In genomic region chr11:19380935-19381334, GRCm38 (mm10) we compare ENCODE assay signal across 36 mouse cellular contexts.
DNase-seq lines count a peak whose midpoint lies in the region; ATAC-seq and TF ChIP-seq lines count a peak whose summit lies in the region.
"Had no signal": no experiment of that assay in that cellular context is flagged by ENCODE, and none has a peak within 500 bp of the region (broad histone marks: within the 10 kb centered on the region; RNA-seq: fewer than 3 reads in every experiment).

No protein-coding gene starts in this region.

- peaks cover 5 to 14% of the 10 kb centered on the region in 2 experiments for H3K4me1 ChIP-seq in CH12.LX (ENCODE audit: control insufficient read depth in 1 of 2, insufficient read depth in 2 of 2)
- H3K4me1 ChIP-seq: forebrain, embryonic 15.5 days; heart, embryonic 13.5 days; intestine, embryonic 15.5 days; limb, embryonic 15.5 days; liver, embryonic 13.5 days; midbrain, embryonic 10.5 days; midbrain, embryonic 15.5 days; neural tube, embryonic 12.5 days had no signal

- in situ Hi-C loops in CH12.LX (cut with MboI; ENCODE audit: low pct_ligation_motif_present, low pct_unique_long_range_greater_than_20kb, low sequenced_read_pairs): no loop called here

- no peak for TF ChIP-seq POLR2A in CH12.LX (IDR thresholded peaks at IDR 0.05; ENCODE audit: low read depth, low read length)

- no peak overlapping the region for H3K4me3 ChIP-seq in CH12.LX (replicated peaks in 1 of 3; ENCODE audit: low read depth in 2 of 3, low read length in 2 of 3, poor library complexity in 1 of 3)
- H3K4me3 ChIP-seq: embryonic facial prominence, embryonic 13.5 days; forebrain, embryonic 10.5 days; forebrain, embryonic 15.5 days; gastrocnemius, adult 2 months; heart, embryonic 13.5 days; intestine, embryonic 15.5 days; limb, embryonic 10.5 days; limb, embryonic 15.5 days; liver, embryonic 13.5 days; midbrain, embryonic 10.5 days; midbrain, embryonic 15.5 days; neural tube, embryonic 12.5 days had no signal

- DNase-seq in adrenal gland, postnatal 36 days: peak; percentile 4 to 21
- DNase-seq in adrenal gland, postnatal 4 days (ENCODE audit: low spot score in 2 of 2): no peak
- DNase-seq in CH12.LX (ENCODE audit: extremely low read depth): no peak
- no peak for DNase-seq in spleen, postnatal 4 days (ENCODE audit: low spot score in 2 of 2)
- DNase-seq in urinary bladder, postnatal 36 days (ENCODE audit: low spot score in 2 of 2): no peak
- DNase-seq: B cell, adult 2 months; cerebellum, adult 18-20 months; cerebellum, postnatal 14 days; gastrocnemius, adult 2 months; heart, postnatal 10 days; kidney, adult 8-10 months; layer of hippocampus, adult 9-11 months; liver, embryonic 13.5 days; lung, adult 18-20 months; lung, postnatal 4 days; right cerebral cortex, adult 18-20 months; spleen, adult 18-20 months; thymus, adult 18-20 months; thymus, postnatal 4 days had no signal

- no peaks in the 10 kb centered on the region for H3K36me3 ChIP-seq in CH12.LX (replicated peaks in 1 of 2; ENCODE audit: control insufficient read depth in 1 of 2, insufficient read depth in 1 of 2, low read length in 1 of 2)
- H3K36me3 ChIP-seq: embryonic facial prominence, embryonic 13.5 days; forebrain, embryonic 10.5 days; forebrain, embryonic 15.5 days; heart, embryonic 13.5 days; intestine, embryonic 15.5 days; limb, embryonic 10.5 days; limb, embryonic 15.5 days; liver, embryonic 13.5 days; midbrain, embryonic 10.5 days; midbrain, embryonic 15.5 days; neural tube, embryonic 12.5 days had no signal

- H3K9ac ChIP-seq in CH12.LX (ENCODE audit: insufficient read depth, low read depth): no peak overlapping the region
- H3K9ac ChIP-seq: embryonic facial prominence, embryonic 13.5 days; forebrain, embryonic 15.5 days; heart, embryonic 13.5 days; intestine, embryonic 15.5 days; limb, embryonic 15.5 days; liver, embryonic 13.5 days; midbrain, embryonic 15.5 days; neural tube, embryonic 12.5 days had no signal

- dilution Hi-C loops in CH12.LX (cut with MboI; ENCODE audit: extremely low pct_ligation_motif_present, extremely low pct_unique_long_range_greater_than_20kb, low sequenced_read_pairs): no loop called here

- TF ChIP-seq CTCF in CH12.LX (conservative IDR thresholded peaks at IDR 0.05 in 1 of 2, IDR thresholded peaks at IDR 0.05 in 1 of 2; ENCODE audit: low read depth in 2 of 2, low read length in 2 of 2): no peak

- ATAC-seq in common myeloid progenitor, adult 5-6 weeks (replicated peaks; ENCODE audit: low read depth, poor library complexity, severe bottlenecking): peak; percentile 83
- peak; percentile 69 for ATAC-seq in megakaryocyte, adult 5-6 weeks (ENCODE audit: poor library complexity, severe bottlenecking)
- ATAC-seq: forebrain, embryonic 15.5 days; hindbrain, embryonic 16.5 days; intestine, embryonic 15.5 days; lung, postnatal 0 days; midbrain, embryonic 15.5 days; Patski had no signal

- H3K4me2 ChIP-seq in CH12.LX (ENCODE audit: insufficient read depth, low read depth, poor library complexity, severe bottlenecking): no peak overlapping the region
- H3K4me2 ChIP-seq: embryonic facial prominence, embryonic 13.5 days; forebrain, embryonic 15.5 days; heart, embryonic 13.5 days; intestine, embryonic 15.5 days; limb, embryonic 15.5 days; liver, embryonic 13.5 days; midbrain, embryonic 15.5 days; neural tube, embryonic 12.5 days had no signal

- no peak for TF ChIP-seq RAD21 in CH12.LX (IDR thresholded peaks at IDR 0.05; ENCODE audit: low read depth, low read length)

- H3K27me3 ChIP-seq in CH12.LX (replicated peaks): no peaks in the 10 kb centered on the region
- H3K27me3 ChIP-seq: embryonic facial prominence, embryonic 13.5 days; forebrain, embryonic 15.5 days; heart, embryonic 13.5 days; intestine, embryonic 15.5 days; limb, embryonic 15.5 days; liver, embryonic 13.5 days; midbrain, embryonic 15.5 days; neural tube, embryonic 12.5 days; Patski had no signal

- H3K27ac ChIP-seq in CH12.LX (ENCODE audit: insufficient read depth, low read depth): no peak overlapping the region
- H3K27ac ChIP-seq: embryonic facial prominence, embryonic 13.5 days; forebrain, embryonic 10.5 days; forebrain, embryonic 15.5 days; gastrocnemius, adult 2 months; heart, embryonic 13.5 days; intestine, embryonic 15.5 days; kidney, postnatal 0 days; limb, embryonic 15.5 days; liver, embryonic 13.5 days; midbrain, embryonic 10.5 days; midbrain, embryonic 15.5 days; neural tube, embryonic 12.5 days; stomach, postnatal 0 days had no signal

- no peaks in the 10 kb centered on the region for H3K79me2 ChIP-seq in CH12.LX (replicated peaks; ENCODE audit: control insufficient read depth, extremely low read depth, insufficient read depth, poor library complexity, severe bottlenecking)

- no peaks in the 10 kb centered on the region for H3K9me3 ChIP-seq in CH12.LX (replicated peaks; ENCODE audit: low read length)
- H3K9me3 ChIP-seq: embryonic facial prominence, embryonic 13.5 days; forebrain, embryonic 10.5 days; forebrain, embryonic 15.5 days; heart, embryonic 13.5 days; intestine, embryonic 15.5 days; limb, embryonic 10.5 days; limb, embryonic 15.5 days; liver, embryonic 13.5 days; midbrain, embryonic 10.5 days; midbrain, embryonic 15.5 days; neural tube, embryonic 12.5 days had no signal

- 0 out of 2 replicates have a peak, but pooled peaks have one; percentile 8 for TF ChIP-seq EP300 in CH12.LX (IDR thresholded peaks at IDR 0.05; ENCODE audit: low read length)

TF ChIP-seq in CH12.LX, 34 proteins besides CTCF, POLR2A, EP300 and RAD21:
- TF ChIP-seq TBP (conservative IDR thresholded peaks at IDR 0.05; ENCODE audit: low read depth, low read length): no peak
- TF ChIP-seq ELF1 (IDR thresholded peaks at IDR 0.05; ENCODE audit: low read depth, low read length): peak; percentile 48

Comparison
In these comparisons a context has a peak if more than half of its experiments do, and no peak if none do; other contexts are left out.
1. DNase-seq: peak in adrenal gland, postnatal 36 days (2 of 2); none in adrenal gland, postnatal 4 days (0 of 2), CH12.LX (single experiment), spleen, postnatal 4 days (0 of 2) and urinary bladder, postnatal 36 days (0 of 2).